Mouse (Mus musculus) midbrain, embryonic 15.5 days (tissue): ENCODE results near the gene Gp2. TPM values are rescaled to one million over a fixed set of nuclear protein-coding genes. Genes with fewer than 3 reads are reported as not detected.

Experiments
- ATAC-seq: fragments of 200-750 bp; cut with Nextera tagmentation; replicated peaks from 2 replicates; pipeline ENCODE4 v1.8.0; 2017; ENCODE audit warnings: moderate TSS enrichment
- H3K27ac ChIP-seq: fragments of 300-500 bp; sonication (generic); 2 replicates; pipeline ENCODE4 v1.5.1; 2015; ENCODE audit warnings: mild to moderate bottlenecking, inconsistent platforms
- H3K27me3 ChIP-seq: fragments of 300-500 bp; sonication (generic); replicated peaks from 2 replicates; pipeline ENCODE4 v1.6.1; 2015; ENCODE audit warnings: inconsistent platforms
- H3K36me3 ChIP-seq: fragments of 300-500 bp; sonication (generic); replicated peaks from 2 replicates; pipeline ENCODE4 v1.6.1; 2015; ENCODE audit warnings: inconsistent platforms
- H3K4me1 ChIP-seq: fragments of 300-500 bp; sonication (generic); 2 replicates; pipeline ENCODE4 v1.6.1; 2015; ENCODE audit warnings: inconsistent platforms
- H3K4me2 ChIP-seq: fragments of 300-500 bp; sonication (generic); 2 replicates; pipeline ENCODE4 v1.6.1; 2015; ENCODE audit warnings: inconsistent platforms, mild to moderate bottlenecking, moderate library complexity
- H3K4me3 ChIP-seq: fragments of 300-500 bp; sonication (generic); 2 replicates; pipeline ENCODE4 v1.5.1; 2015; ENCODE audit warnings: mild to moderate bottlenecking, inconsistent platforms
- H3K9ac ChIP-seq: fragments of 300-500 bp; sonication (generic); 2 replicates; pipeline ENCODE4 v1.6.1; 2015; ENCODE audit warnings: mild to moderate bottlenecking, inconsistent platforms
- H3K9me3 ChIP-seq: fragments of 300-500 bp; sonication (generic); 2 replicates; pipeline ENCODE4 v1.6.1; 2016; ENCODE audit warnings: inconsistent platforms
- whole genome bisulfite sequencing: fragments of 180-500 bp; shearing (Covaris S2); methylation state at CpG from one replicate; pipeline ENCODE4 v1.1.7; 2015; ENCODE audit warnings: mixed read lengths; 5-methylcytosine and 5-hydroxymethylcytosine counted together
- polyA plus RNA-seq: library from polyadenylated mRNA; unstranded; fragments of >200 nt; fragmentation: Nextera tagmentation; extraction: Ambion mirVana; gene quantifications from 2 replicates; pipeline ENCODE4 v1.2.1, GENCODE M21; 2015

Gp2 gene
- not detected in 2 replicates for polyA plus RNA-seq

GRCm38 (mm10) chr7:119459185-119459584, at the start of gene Gp2:
Gp2 (minus strand) TSS chr7:119459285.
- Histone ChIP-seq H3K9me3 (no peaks in the 10 kb centered on the region), H3K27me3 (no peaks in the 10 kb centered on the region), H3K4me2 (no peak within 1 kb of the TSS), H3K4me3 (no peak within 1 kb of the TSS), H3K36me3 (no peaks in the 10 kb centered on the region), H3K4me1 (no peaks in the 10 kb centered on the region), H3K27ac (no peak within 1 kb of the TSS), H3K9ac (no peak within 1 kb of the TSS)
- no peak for ATAC-seq
- 92% methylated on average over 6 of the region's 6 CpGs for WGBS

DNA sequence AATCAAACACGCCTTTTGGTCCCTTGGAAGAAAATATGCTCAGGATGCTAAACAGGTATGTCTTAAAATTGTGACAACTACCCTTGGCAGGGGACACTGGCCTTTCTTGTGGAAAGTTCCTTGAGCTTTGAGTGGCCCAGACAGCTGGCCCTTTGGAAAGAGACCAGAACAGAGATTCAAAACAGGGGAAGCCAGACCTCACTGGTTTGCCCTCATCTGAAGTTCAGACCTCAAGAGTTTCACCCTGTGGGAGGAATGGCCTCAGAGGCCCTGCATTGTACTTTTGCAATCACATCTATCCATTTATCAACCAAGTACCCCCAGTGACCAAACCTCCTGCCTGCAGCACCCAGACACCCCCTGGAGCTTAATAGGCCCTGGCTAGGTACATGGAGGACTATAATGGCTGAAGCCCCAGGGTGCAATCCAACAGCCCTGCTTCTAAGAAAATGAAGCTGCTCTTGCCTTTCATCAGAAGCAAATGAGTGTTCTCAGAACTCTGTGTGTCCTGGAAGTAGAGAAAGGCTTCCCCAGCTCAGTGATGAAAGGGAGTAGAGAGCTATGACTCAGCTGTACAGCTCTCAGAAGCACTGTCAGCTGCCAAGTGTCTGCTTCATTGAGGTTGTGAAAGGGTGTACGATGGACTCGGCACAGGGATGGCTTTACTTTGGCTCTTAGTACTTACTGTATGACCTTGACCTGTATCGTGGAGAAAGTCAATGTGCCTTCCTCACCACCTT, 31.1 kb upstream of the Gp2 start:
- H3K4me1 ChIP-seq, result no peaks in the 10 kb centered on the region
- H3K27ac ChIP-seq, result no peak overlapping the region
- no peak for ATAC-seq
- no peak overlapping the region for H3K9ac ChIP-seq
- H3K4me3 ChIP-seq, result no peak overlapping the region
- 87% methylated on average over 4 of the region's 4 CpGs for WGBS
- no peaks in the 10 kb centered on the region for H3K36me3 ChIP-seq
- H3K9me3 ChIP-seq, result no peaks in the 10 kb centered on the region
- no peaks in the 10 kb centered on the region for H3K27me3 ChIP-seq
- H3K4me2 ChIP-seq, result no peak overlapping the region

- Histone ChIP-seq H3K27ac (no peak overlapping the region), H3K4me1 (no peaks in the 10 kb centered on the region), H3K4me3 (no peak overlapping the region), H3K9ac (no peak overlapping the region), H3K4me2 (no peak overlapping the region), H3K9me3 (no peaks in the 10 kb centered on the region), H3K27me3 (no peaks in the 10 kb centered on the region), H3K36me3 (no peaks in the 10 kb centered on the region)
- ATAC-seq, result no peak
- 93% methylated on average over 5 of the region's 5 CpGs for WGBS
These were observed 27.6 kb upstream of the Gp2 start for GRCm38 (mm10) chr7:119486683-119487082.

DNA sequence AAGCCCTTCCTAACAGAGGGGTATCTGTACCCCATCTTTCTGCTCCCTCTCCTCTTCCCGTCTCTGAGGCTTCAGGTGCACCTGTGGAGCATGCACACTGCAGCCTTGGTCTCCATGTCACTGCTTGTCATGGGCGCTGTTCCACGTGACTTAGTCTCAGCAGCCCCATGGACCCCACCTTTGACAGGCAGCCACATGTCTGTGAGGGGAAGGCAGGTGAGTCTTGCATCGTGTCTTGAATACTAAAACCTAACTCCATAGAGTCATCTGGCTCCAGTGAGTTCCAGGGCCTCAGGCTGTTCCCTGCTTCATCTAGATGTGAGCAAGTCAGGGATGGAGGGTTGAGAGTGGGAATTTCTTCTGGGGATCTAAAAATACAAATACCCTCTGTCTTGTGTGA, 25.1 kb upstream of the Gp2 start:
- Histone ChIP-seq H3K4me1 (no peaks in the 10 kb centered on the region), H3K27me3 (no peaks in the 10 kb centered on the region), H3K36me3 (no peaks in the 10 kb centered on the region), H3K4me3 (no peak overlapping the region), H3K9me3 (no peaks in the 10 kb centered on the region), H3K27ac (no peak overlapping the region), H3K9ac (no peak overlapping the region), H3K4me2 (no peak overlapping the region)
- no peak for ATAC-seq
- 86% methylated on average over 4 of the region's 4 CpGs for WGBS

DNA sequence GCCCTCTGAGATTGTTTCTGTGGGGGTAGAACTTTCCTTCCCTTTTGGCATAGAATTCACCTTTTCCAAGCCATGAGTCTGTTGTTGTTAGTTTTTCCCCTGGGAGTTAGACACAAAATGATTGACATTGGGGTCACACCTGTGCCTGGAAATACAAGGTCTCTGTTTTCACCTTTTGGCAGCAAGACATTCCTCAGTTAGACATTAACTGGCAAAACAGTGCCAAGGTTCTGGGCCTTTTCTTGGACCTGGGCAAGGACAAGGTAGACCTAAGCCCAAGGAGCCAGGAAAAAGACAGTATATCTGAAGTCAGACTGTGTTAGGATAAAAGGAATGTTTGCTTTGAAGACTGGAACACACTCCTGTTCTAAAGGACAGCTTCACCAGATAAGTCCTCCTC, 20.2 kb upstream of the Gp2 start, which contains the start of gene Umod:
Gene Umod (minus strand): TSS at position 27 of the 400 bp plus-strand sequence.
- no peak within 1 kb of the TSS for H3K27ac ChIP-seq
- H3K27me3 ChIP-seq, result no peaks in the 10 kb centered on the region

GRCm38 (mm10) chr7:119476500-119477389, 17.7 kb upstream of the Gp2 start:
- WGBS, result 80% methylated on average over 33 of the region's 33 CpGs
- Histone ChIP-seq H3K4me1 (no peaks in the 10 kb centered on the region), H3K9ac (no peak overlapping the region), H3K4me2 (no peak overlapping the region), H3K36me3 (no peaks in the 10 kb centered on the region), H3K27ac (no peak overlapping the region), H3K27me3 (no peaks in the 10 kb centered on the region), H3K9me3 (no peaks in the 10 kb centered on the region), H3K4me3 (no peak overlapping the region)
- ATAC-seq, result no peak

More for the DNA sequence above, 20.2 kb upstream of the Gp2 start, which contains the start of gene Umod:
- Histone ChIP-seq H3K9me3 (no peaks in the 10 kb centered on the region), H3K4me3 (no peak within 1 kb of the TSS), H3K4me2 (no peak within 1 kb of the TSS), H3K9ac (no peak within 1 kb of the TSS), H3K4me1 (no peaks in the 10 kb centered on the region), H3K36me3 (no peaks in the 10 kb centered on the region)
- ATAC-seq, result no peak

- Histone ChIP-seq H3K4me1 (no peaks in the 10 kb centered on the region), H3K27ac (no peak overlapping the region), H3K9me3 (no peaks in the 10 kb centered on the region), H3K36me3 (no peaks in the 10 kb centered on the region), H3K4me3 (no peak overlapping the region), H3K9ac (no peak overlapping the region), H3K4me2 (no peak overlapping the region), H3K27me3 (no peaks in the 10 kb centered on the region)
- WGBS, result 85% methylated on average over 7 of the region's 7 CpGs
- ATAC-seq, result no peak
These were observed 4.9 kb downstream of the Gp2 start for GRCm38 (mm10) chr7:119454192-119454591.

DNA sequence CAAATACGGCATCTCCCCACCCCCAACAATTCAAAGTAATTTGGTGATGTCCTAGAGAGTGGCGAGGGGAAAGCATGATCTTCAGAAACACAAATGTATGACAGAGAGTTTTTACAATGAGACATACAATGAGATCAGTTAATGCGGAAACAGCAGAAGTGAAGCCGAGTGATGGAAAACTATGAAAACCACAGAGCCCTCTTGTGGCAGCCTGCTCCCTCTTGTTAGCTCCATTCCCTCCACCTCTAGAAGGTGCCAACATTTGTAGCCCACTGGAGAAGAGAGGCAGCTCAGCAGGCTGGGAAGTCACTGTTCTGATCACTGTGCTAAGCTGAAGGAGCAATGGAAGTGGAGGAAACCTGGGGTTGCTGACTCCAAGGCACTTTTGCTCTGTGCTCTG, 15.2 kb downstream of the Gp2 start:
- 59% methylated on average over 4 of the region's 4 CpGs for WGBS
- Histone ChIP-seq H3K4me3 (no peak overlapping the region), H3K9ac (no peak overlapping the region), H3K27ac (no peak overlapping the region), H3K9me3 (no peaks in the 10 kb centered on the region), H3K27me3 (no peaks in the 10 kb centered on the region), H3K36me3 (no peaks in the 10 kb centered on the region), H3K4me2 (no peak overlapping the region), H3K4me1 (no peaks in the 10 kb centered on the region)
- ATAC-seq, result no peak

DNA sequence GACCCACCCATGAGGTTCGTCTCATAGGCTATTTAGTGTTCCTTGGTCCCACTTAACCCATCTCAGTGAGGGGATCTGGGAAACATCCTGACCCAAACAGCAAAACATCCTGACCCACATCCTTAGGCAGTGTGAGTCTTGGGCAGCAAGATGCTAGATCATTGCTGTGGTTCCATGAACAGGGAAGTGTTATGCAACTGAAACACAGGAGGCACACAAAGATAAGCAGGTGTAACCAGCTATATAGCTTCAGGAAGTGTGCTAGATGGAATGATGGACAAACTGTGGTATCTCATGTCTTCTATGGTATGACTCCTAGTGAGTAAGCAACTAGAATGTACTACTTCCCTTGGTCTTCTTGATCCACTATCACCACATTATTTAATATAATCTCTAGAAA, 17.1 kb downstream of the Gp2 start:
- H3K9me3 ChIP-seq, result no peaks in the 10 kb centered on the region
- no peak overlapping the region for H3K27ac ChIP-seq
- 85% methylated on average over 1 of the region's 1 CpGs for WGBS
- ATAC-seq, result no peak
- H3K4me3 ChIP-seq, result no peak overlapping the region
- H3K4me1 ChIP-seq, result no peaks in the 10 kb centered on the region
- H3K36me3 ChIP-seq, result no peaks in the 10 kb centered on the region
- no peak overlapping the region for H3K9ac ChIP-seq
- no peak overlapping the region for H3K4me2 ChIP-seq
- H3K27me3 ChIP-seq, result no peaks in the 10 kb centered on the region

GRCm38 (mm10) chr7:119427180-119427616, 31.9 kb downstream of the Gp2 start:
- 12% methylated on average over 6 of the region's 6 CpGs for WGBS
- Histone ChIP-seq H3K9ac (no peak overlapping the region), H3K36me3 (no peaks in the 10 kb centered on the region)

DNA sequence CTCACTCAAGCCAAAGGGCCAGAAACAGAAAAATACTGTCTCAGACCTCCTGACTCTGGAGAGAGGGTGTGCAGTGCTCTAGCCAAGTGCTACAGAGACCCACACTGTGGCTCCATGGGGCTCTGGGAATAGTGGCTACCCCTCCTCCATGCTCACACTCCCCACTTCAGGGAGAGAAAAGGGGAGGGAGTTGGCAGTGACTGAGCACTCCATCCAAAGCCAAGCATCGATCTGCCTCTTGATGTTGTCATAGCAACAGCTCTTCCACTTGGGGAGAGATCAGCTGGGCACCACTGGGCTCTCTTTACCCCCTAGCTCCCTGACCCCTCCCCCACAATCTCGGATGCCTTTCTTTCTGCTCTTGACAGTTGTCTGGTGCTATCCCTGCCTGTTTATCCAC, 38.4 kb downstream of the Gp2 start:
- H3K27ac ChIP-seq, result peak overlapping the region; percentile 50
- peak; percentile 91 for ATAC-seq
- 6% methylated on average over 2 of the region's 2 CpGs for WGBS

More at GRCm38 (mm10) chr7:119427180-119427616, 31.9 kb downstream of the Gp2 start:
- ATAC-seq, result peak; percentile 90
- Histone ChIP-seq H3K4me1 (no peaks in the 10 kb centered on the region), H3K27ac (no peak overlapping the region), H3K4me2 (no peak overlapping the region), H3K4me3 (no peak overlapping the region), H3K27me3 (no peaks in the 10 kb centered on the region), H3K9me3 (no peaks in the 10 kb centered on the region)

DNA sequence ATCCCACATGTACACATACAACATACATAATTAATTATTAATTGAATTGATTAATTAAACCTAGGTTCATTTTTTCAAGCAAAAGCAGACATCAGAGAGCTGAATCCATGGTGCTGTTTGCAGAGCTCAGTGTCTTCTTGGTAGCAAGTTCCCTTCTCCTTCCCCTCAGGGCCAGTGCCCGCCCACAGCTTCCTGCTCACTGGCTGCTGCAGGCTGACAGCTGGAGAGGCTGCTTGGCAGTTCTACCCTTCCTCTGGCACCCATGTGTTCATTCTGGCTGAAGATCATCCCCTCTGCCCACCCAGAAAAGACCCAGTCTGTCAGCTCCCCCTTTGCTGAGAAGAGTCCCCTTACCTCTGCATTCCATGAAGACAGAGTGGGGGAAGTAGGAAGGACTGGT, 40.6 kb downstream of the Gp2 start:
- Histone ChIP-seq H3K4me2 (no peak overlapping the region), H3K27me3 (no peaks in the 10 kb centered on the region), H3K27ac (no peak overlapping the region), H3K4me3 (no peak overlapping the region), H3K9me3 (no peaks in the 10 kb centered on the region), H3K36me3 (no peaks in the 10 kb centered on the region), H3K9ac (no peak overlapping the region), H3K4me1 (peaks cover 12% of the 10 kb centered on the region)
- WGBS, result 86% methylated on average over 1 of the region's 1 CpGs
- ATAC-seq, result no peak

More for the DNA sequence above, 38.4 kb downstream of the Gp2 start:
- Histone ChIP-seq H3K4me1 (peaks cover 12% of the 10 kb centered on the region), H3K9me3 (no peaks in the 10 kb centered on the region), H3K9ac (no peak overlapping the region), H3K36me3 (no peaks in the 10 kb centered on the region), H3K4me2 (no peak overlapping the region), H3K4me3 (no peak overlapping the region), H3K27me3 (no peaks in the 10 kb centered on the region)
